Mouse (Mus musculus) hindbrain, embryonic 15.5 days (tissue): ENCODE measurements around the gene Med9. TPM values are rescaled to one million over a fixed set of nuclear protein-coding genes. Genes with fewer than 3 reads are reported as not detected.
A peak's percentile ranks its signal among the peaks of the same experiment; 100 is the strongest.

ENCODE experiments used
- ATAC-seq: fragments of 200-750 bp; cut with Nextera tagmentation; 2 replicates; pipeline ENCODE4 v1.8.0; 2017; ENCODE audit warnings: low read depth, moderate number of reproducible peaks, moderate TSS enrichment; ENCODE audit not compliant: low FRiP score
- H3K27ac ChIP-seq: fragments of 300-500 bp; sonication (generic); replicated peaks from 2 replicates; pipeline ENCODE4 v1.5.1; 2015; ENCODE audit warnings: mild to moderate bottlenecking, inconsistent platforms
- H3K27me3 ChIP-seq: fragments of 300-500 bp; sonication (generic); 2 replicates; pipeline ENCODE4 v1.6.1; 2015; ENCODE audit warnings: control low read depth, inconsistent platforms
- H3K36me3 ChIP-seq: fragments of 300-500 bp; sonication (generic); 2 replicates; pipeline ENCODE4 v1.6.1; 2015; ENCODE audit warnings: control low read depth, inconsistent platforms
- H3K4me1 ChIP-seq: fragments of 300-500 bp; sonication (generic); replicated peaks from 2 replicates; pipeline ENCODE4 v1.6.1; 2015; ENCODE audit warnings: control low read depth, inconsistent platforms
- H3K4me2 ChIP-seq: fragments of 300-500 bp; sonication (generic); 2 replicates; pipeline ENCODE4 v1.6.1; 2015; ENCODE audit warnings: moderate library complexity, mild to moderate bottlenecking, inconsistent platforms
- H3K4me3 ChIP-seq: fragments of 300-500 bp; sonication (generic); 2 replicates; pipeline ENCODE4 v1.5.1; 2015; ENCODE audit warnings: mild to moderate bottlenecking, inconsistent platforms
- H3K9ac ChIP-seq: fragments of 300-500 bp; sonication (generic); 2 replicates; pipeline ENCODE4 v1.6.1; 2015; ENCODE audit warnings: inconsistent platforms
- H3K9me3 ChIP-seq: fragments of 300-500 bp; sonication (generic); 2 replicates; pipeline ENCODE4 v1.6.1; 2016; ENCODE audit warnings: control low read depth, inconsistent platforms
- WGBS: fragments of 180-500 bp; shearing (Covaris S2); methylation state at CpG from one replicate; pipeline ENCODE4 v1.1.7; 2015; 5-methylcytosine and 5-hydroxymethylcytosine counted together
- polyA plus RNA-seq: library from polyadenylated mRNA; unstranded; fragments of >200 nt; fragmentation: Nextera tagmentation; extraction: Ambion mirVana; gene quantifications from 2 replicates; pipeline ENCODE4 v1.2.1, GENCODE M21; 2015

Med9 gene
- polyA plus RNA-seq, 1 experiment from 2014 or later, result 38.0 TPM

GRCm38 (mm10) chr11:60004716-60005115 lies 56.7 kb downstream of the Med9 start:
- Histone ChIP-seq H3K27ac (no peak overlapping the region), H3K4me2 (no peak overlapping the region), H3K4me1 (peaks cover 8% of the 10 kb centered on the region), H3K4me3 (no peak overlapping the region), H3K9me3 (no peaks in the 10 kb centered on the region), H3K9ac (no peak overlapping the region), H3K36me3 (no peaks in the 10 kb centered on the region), H3K27me3 (no peaks in the 10 kb centered on the region)
- 61% methylated on average over 6 of the region's 6 CpGs for WGBS
- no peak for ATAC-seq

DNA sequence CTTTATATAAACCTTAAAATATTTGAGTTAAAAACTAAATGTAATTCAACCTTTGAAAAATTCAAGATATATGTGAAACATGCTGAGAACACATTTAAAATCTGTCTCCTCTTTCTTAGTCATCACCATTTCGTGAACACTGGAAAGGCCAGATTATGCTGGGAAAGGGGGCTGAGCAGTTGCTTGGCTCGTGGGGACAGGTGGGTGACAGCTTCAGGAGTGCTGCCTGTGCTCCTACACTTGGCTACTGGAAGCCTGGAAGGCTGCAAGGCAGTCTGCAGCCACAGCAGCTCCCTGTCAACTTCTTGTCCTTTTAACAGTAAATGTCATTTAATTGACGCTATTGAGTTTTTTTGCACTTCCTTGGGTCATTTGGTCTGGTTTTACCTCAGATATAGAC lies 57.9 kb downstream of the Med9 start:
- Histone ChIP-seq H3K4me1 (peaks cover 10% of the 10 kb centered on the region), H3K4me3 (no peak overlapping the region), H3K4me2 (no peak overlapping the region), H3K27ac (no peak overlapping the region), H3K36me3 (no peaks in the 10 kb centered on the region), H3K9ac (no peak overlapping the region), H3K9me3 (no peaks in the 10 kb centered on the region), H3K27me3 (no peaks in the 10 kb centered on the region)
- ATAC-seq, result no peak
- 82% methylated on average over 3 of the region's 3 CpGs for WGBS

DNA sequence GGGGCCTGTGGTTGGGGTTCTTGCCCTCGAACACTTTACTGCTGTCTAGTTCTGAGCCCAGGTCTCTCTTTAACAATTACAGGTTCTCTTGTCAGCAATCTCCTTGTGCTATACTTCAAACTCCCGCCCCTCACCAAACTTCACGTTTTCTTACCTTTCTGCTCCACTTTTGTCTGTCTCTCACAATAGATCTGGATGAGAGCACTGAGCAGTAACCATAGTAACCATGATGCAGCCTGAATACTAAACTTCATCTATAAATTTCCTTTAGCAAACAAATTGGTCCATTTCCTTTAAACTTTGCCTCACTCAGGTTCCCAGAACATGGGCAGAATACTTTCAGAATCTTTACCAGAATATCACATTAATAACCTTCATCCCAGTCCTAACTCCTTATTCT lies 61.4 kb downstream of the Med9 start:
- Histone ChIP-seq H3K4me2 (no peak overlapping the region), H3K9me3 (no peaks in the 10 kb centered on the region), H3K9ac (no peak overlapping the region), H3K27me3 (no peaks in the 10 kb centered on the region), H3K27ac (peak overlapping the region; percentile 59), H3K4me3 (no peak overlapping the region), H3K36me3 (no peaks in the 10 kb centered on the region), H3K4me1 (peaks cover 10% of the 10 kb centered on the region)
- WGBS, result 43% methylated on average over 3 of the region's 3 CpGs
- no peak for ATAC-seq

DNA sequence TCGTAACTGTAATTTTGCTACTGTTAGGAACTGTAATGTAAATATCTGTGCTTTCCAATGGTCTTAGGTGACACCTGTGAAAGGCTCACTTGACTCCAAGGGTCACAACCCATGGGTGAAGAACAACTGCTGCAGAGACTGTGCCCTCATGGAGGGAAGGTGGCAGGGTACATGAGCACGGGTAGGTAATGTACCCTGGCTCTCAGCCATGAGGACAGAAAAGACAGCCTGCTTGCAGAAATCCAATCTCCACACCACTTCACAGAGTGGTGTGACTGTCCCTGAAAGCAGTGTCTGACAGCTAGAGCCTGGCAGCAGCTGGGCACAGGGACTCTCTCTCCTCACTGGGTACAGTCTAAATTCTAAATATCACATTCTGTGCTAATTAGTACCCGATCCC lies 63.5 kb downstream of the Med9 start:
- H3K36me3 ChIP-seq, result no peaks in the 10 kb centered on the region
- no peaks in the 10 kb centered on the region for H3K27me3 ChIP-seq
- H3K9me3 ChIP-seq, result no peaks in the 10 kb centered on the region
- no peak overlapping the region for H3K4me2 ChIP-seq
- peaks cover 10% of the 10 kb centered on the region for H3K4me1 ChIP-seq
- no peak overlapping the region for H3K9ac ChIP-seq
- no peak overlapping the region for H3K27ac ChIP-seq
- ATAC-seq, result no peak
- H3K4me3 ChIP-seq, result no peak overlapping the region
- WGBS, result 76% methylated on average over 3 of the region's 3 CpGs

Other genes with a start within 250 kb of the Med9 start
- 15.1 and 16.4 TPM in 2 replicates for gene Pld6, start 160.6 kb upstream of the Med9 start, polyA plus RNA-seq
- 42.4 and 44.8 TPM in 2 replicates for gene Flcn, start 138.2 kb upstream of the Med9 start, polyA plus RNA-seq
- 70.3 and 74.8 TPM in 2 replicates for gene Nt5m, start 108.8 kb upstream of the Med9 start, polyA plus RNA-seq
- gene Cops3, start 108.4 kb upstream of the Med9 start, polyA plus RNA-seq, result 183 and 185 TPM in 2 replicates
- 0.83 and 1.2 TPM in 2 replicates for gene Rasd1, start 16.7 kb downstream of the Med9 start, polyA plus RNA-seq
- gene Pemt, start 98.3 kb downstream of the Med9 start, polyA plus RNA-seq, result 8.9 and 9.7 TPM in 2 replicates
- gene Rai1, start 156.8 kb downstream of the Med9 start, polyA plus RNA-seq, result 32.5 and 33.2 TPM in 2 replicates